Mouse (Mus musculus): ENCODE data around the gene Gm4756. TPM values are rescaled to one million over a fixed set of nuclear protein-coding genes. Genes with fewer than 3 reads are reported as not detected.
"Not testable (repeated sequence)": the region's sequence is repeated elsewhere in the genome, so short reads cannot be mapped to it uniquely, and the experiment has no call there.

The Gm4756 gene
- polyA plus RNA-seq, 1 experiment = not detected

- Histone ChIP-seq H3K4me3 (ENCODE audit: control insufficient read depth, insufficient read depth, low read length) (no peak overlapping the region), H3K27ac (ENCODE audit: control insufficient read depth, insufficient read depth, low read length) (no peak overlapping the region), H3K27me3 (ENCODE audit: control insufficient read depth, insufficient read depth, low read length) (no peaks in the 10 kb centered on the region), H3K36me3 (ENCODE audit: control insufficient read depth, insufficient read depth, low read length) (no peaks in the 10 kb centered on the region), H3K4me1 (replicated peaks; ENCODE audit: control insufficient read depth, insufficient read depth, low read length) (no peaks in the 10 kb centered on the region)
- no peak for DNase-seq
- TF ChIP-seq CTCF (IDR thresholded peaks at IDR 0.05; ENCODE audit: borderline replicate concordance, control insufficient read depth, extremely low read depth, insufficient read depth, low read length, poor library complexity) = no peak
- 10% methylated on average over 1 of the region's 1 CpGs for WGBS
Observed at GRCm38 (mm10) chr12:72621441-72621840, 28.0 kb downstream of the Gm4756 start.

DNA sequence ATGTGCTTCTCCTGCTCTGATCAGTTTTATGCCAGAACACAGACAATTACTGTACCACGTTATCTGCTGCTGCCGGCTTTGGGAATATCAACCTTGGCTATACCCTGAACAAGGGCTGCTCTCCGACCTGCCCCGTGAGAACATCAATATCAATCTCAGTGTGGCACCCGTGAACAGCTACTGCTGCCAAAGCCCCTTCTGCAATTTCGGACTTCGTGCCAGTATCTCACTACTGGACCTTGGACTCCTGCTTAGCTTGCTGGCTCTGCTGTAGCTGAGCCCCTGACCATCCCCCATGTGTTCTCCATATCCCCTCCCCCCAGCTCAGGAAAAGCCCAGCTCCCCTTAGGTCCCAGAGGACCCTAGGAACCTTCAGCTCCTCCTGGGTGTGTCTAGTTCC, 28.6 kb downstream of the Gm4756 start:
- Histone ChIP-seq H3K4me1 (replicated peaks; ENCODE audit: control insufficient read depth, insufficient read depth, low read length) (no peaks in the 10 kb centered on the region), H3K36me3 (ENCODE audit: control insufficient read depth, insufficient read depth, low read length) (no peaks in the 10 kb centered on the region), H3K4me3 (ENCODE audit: control insufficient read depth, insufficient read depth, low read length) (no peak overlapping the region), H3K27ac (ENCODE audit: control insufficient read depth, insufficient read depth, low read length) (no peak overlapping the region), H3K27me3 (ENCODE audit: control insufficient read depth, insufficient read depth, low read length) (no peaks in the 10 kb centered on the region)
- no peak for DNase-seq
- WGBS = 98% methylated on average over 7 of the region's 7 CpGs
- TF ChIP-seq CTCF (IDR thresholded peaks at IDR 0.05; ENCODE audit: borderline replicate concordance, control insufficient read depth, extremely low read depth, insufficient read depth, low read length, poor library complexity) = no peak

DNA sequence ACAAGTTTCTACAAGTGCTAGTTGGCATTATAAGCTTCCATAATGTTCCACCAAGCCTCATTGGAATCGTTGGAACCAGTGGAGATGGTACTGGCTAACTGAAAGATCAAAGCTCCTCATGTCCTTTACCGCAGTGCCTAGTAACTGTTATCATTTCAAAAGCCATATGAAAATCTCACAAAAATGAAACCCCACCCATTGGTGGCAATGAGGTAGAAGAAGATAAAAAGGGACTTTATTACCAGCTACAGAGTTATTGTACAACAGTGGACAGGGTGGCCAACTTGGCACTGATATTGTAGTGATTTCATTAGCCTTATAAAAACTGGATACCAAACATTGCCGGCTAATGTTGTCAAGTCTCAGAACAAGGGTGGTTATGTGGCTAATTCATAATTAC, 37.4 kb downstream of the Gm4756 start:
- DNase-seq = no peak
- Histone ChIP-seq H3K4me1 (replicated peaks; ENCODE audit: control insufficient read depth, insufficient read depth, low read length) (no peaks in the 10 kb centered on the region), H3K27ac (ENCODE audit: control insufficient read depth, insufficient read depth, low read length) (no peak overlapping the region), H3K27me3 (ENCODE audit: control insufficient read depth, insufficient read depth, low read length) (no peaks in the 10 kb centered on the region), H3K36me3 (ENCODE audit: control insufficient read depth, insufficient read depth, low read length) (no peaks in the 10 kb centered on the region), H3K4me3 (ENCODE audit: control insufficient read depth, insufficient read depth, low read length) (no peak overlapping the region)
- TF ChIP-seq POLR2A (IDR thresholded peaks at IDR 0.05; ENCODE audit: control insufficient read depth, extremely low read depth, insufficient read depth, low read length, poor library complexity) (no peak), CTCF (IDR thresholded peaks at IDR 0.05; ENCODE audit: borderline replicate concordance, control insufficient read depth, extremely low read depth, insufficient read depth, low read length, poor library complexity) (no peak)
- 97% methylated on average over 3 of the region's 3 CpGs for WGBS

DNA sequence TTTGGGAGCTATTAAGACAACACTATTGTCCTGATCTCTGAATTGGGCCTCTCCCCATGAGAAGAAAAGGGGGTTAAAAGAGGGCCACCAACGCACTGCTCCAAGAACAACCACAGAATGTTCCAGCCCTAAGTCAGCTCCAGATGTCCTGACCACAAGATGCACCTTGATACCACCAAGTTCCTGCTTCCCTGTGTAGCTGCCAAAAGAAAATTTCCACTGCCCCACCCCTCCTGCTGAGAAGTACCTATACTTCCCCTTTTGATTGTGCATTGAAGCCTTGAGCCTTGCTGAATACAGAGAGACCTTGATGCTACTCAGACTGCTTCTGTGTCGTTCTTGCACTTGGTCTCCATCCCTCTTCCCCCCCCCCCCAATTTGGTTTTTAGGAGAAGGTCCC, 50.7 kb downstream of the Gm4756 start:
- H3K4me1 ChIP-seq (replicated peaks; ENCODE audit: control insufficient read depth, insufficient read depth, low read length); H3K27me3 ChIP-seq (ENCODE audit: control insufficient read depth, insufficient read depth, low read length); H3K4me3 ChIP-seq (ENCODE audit: control insufficient read depth, insufficient read depth, low read length); H3K27ac ChIP-seq (ENCODE audit: control insufficient read depth, insufficient read depth, low read length); DNase-seq; H3K36me3 ChIP-seq (ENCODE audit: control insufficient read depth, insufficient read depth, low read length): not testable (repeated sequence)
- 49% methylated on average over 2 of the region's 2 CpGs for WGBS

DNA sequence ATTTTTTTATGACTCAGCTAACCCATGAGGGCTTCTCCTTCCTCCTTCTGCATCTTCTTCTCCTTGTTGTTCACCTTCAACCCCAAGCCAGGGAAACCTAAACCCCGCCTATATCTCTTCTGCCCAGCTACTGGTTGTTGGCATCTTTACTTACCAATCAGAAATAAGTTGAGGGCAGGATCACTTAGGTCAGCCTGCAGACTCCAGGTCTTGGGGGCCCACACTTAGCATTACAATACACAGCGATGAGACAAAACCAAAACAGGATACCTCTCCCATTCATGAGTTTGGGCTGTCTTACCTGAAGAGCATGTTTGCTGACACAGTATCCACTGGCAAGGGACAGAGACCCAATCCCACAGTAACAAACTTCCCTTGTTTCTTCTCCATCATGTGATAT, 55.5 kb downstream of the Gm4756 start:
- no peaks in the 10 kb centered on the region for H3K27me3 ChIP-seq (ENCODE audit: control insufficient read depth, insufficient read depth, low read length)
- WGBS = 84% methylated on average over 2 of the region's 2 CpGs
- H3K27ac ChIP-seq (ENCODE audit: control insufficient read depth, insufficient read depth, low read length) = no peak overlapping the region
- H3K4me1 ChIP-seq (replicated peaks; ENCODE audit: control insufficient read depth, insufficient read depth, low read length) = no peaks in the 10 kb centered on the region
- H3K36me3 ChIP-seq (ENCODE audit: control insufficient read depth, insufficient read depth, low read length) = no peaks in the 10 kb centered on the region
- no peak for TF ChIP-seq POLR2A (IDR thresholded peaks at IDR 0.05; ENCODE audit: control insufficient read depth, extremely low read depth, insufficient read depth, low read length, poor library complexity)
- TF ChIP-seq CTCF (IDR thresholded peaks at IDR 0.05; ENCODE audit: borderline replicate concordance, control insufficient read depth, extremely low read depth, insufficient read depth, low read length, poor library complexity) = no peak
- DNase-seq = no peak
- H3K4me3 ChIP-seq (ENCODE audit: control insufficient read depth, insufficient read depth, low read length) = no peak overlapping the region

DNA sequence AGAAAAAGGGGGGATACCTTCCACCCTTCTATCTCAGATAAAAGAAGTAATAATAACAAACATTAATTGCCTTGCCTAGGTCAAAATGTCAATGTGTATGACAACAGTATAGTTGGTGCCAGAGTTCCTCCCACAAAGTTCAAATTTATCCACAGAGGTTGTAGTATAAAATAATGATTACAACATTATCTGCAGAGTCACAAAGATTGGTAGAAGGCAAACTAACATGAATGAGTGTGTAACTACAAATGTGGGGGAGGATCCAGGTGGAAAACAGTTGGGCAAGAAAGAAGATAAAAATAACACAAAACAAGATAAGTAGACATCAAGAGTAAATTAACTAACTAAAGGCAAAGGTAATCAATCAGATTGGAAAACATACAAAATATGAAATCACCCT, 56.5 kb downstream of the Gm4756 start:
- Histone ChIP-seq H3K27ac (ENCODE audit: control insufficient read depth, insufficient read depth, low read length) (no peak overlapping the region), H3K4me3 (ENCODE audit: control insufficient read depth, insufficient read depth, low read length) (no peak overlapping the region), H3K36me3 (ENCODE audit: control insufficient read depth, insufficient read depth, low read length) (no peaks in the 10 kb centered on the region), H3K4me1 (replicated peaks; ENCODE audit: control insufficient read depth, insufficient read depth, low read length) (no peaks in the 10 kb centered on the region), H3K27me3 (ENCODE audit: control insufficient read depth, insufficient read depth, low read length) (no peaks in the 10 kb centered on the region)
- no peak for TF ChIP-seq CTCF (IDR thresholded peaks at IDR 0.05; ENCODE audit: borderline replicate concordance, control insufficient read depth, extremely low read depth, insufficient read depth, low read length, poor library complexity)
- TF ChIP-seq POLR2A (IDR thresholded peaks at IDR 0.05; ENCODE audit: control insufficient read depth, extremely low read depth, insufficient read depth, low read length, poor library complexity) = no peak
- DNase-seq = no peak

DNA sequence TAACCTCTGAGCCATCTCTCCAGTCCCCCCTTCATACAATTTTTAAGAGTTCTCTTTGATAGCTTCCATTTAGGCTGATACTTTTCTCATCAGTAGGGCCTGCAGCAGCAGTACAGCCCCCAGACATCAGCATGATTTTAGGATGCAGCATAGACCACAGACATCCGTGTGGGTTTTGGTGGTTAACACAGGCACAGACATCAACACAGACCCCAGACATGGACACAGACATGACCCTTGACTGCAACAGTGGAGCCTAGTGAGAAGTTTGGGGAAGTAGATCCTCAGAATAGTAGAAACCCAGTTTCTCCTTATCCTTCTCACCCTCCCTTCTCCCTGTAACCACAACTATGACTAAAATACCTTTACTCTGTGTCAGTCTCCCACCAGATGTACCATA, 64.1 kb downstream of the Gm4756 start:
- TF ChIP-seq CTCF (IDR thresholded peaks at IDR 0.05; ENCODE audit: borderline replicate concordance, control insufficient read depth, extremely low read depth, insufficient read depth, low read length, poor library complexity) (no peak), POLR2A (IDR thresholded peaks at IDR 0.05; ENCODE audit: control insufficient read depth, extremely low read depth, insufficient read depth, low read length, poor library complexity) (no peak)
- no peak overlapping the region for H3K4me3 ChIP-seq (ENCODE audit: control insufficient read depth, insufficient read depth, low read length)
- H3K27me3 ChIP-seq (ENCODE audit: control insufficient read depth, insufficient read depth, low read length) = no peaks in the 10 kb centered on the region
- no peaks in the 10 kb centered on the region for H3K4me1 ChIP-seq (replicated peaks; ENCODE audit: control insufficient read depth, insufficient read depth, low read length)
- DNase-seq = no peak
- no peak overlapping the region for H3K27ac ChIP-seq (ENCODE audit: control insufficient read depth, insufficient read depth, low read length)
- 30% methylated on average over 1 of the region's 1 CpGs for WGBS
- no peaks in the 10 kb centered on the region for H3K36me3 ChIP-seq (ENCODE audit: control insufficient read depth, insufficient read depth, low read length)
